Mouse (Mus musculus) CH12.LX (cell line): Measurements from ENCODE around the gene Sbf2. TPM values are rescaled to one million over a fixed set of nuclear protein-coding genes. Genes with fewer than 3 reads are reported as not detected.

Experiments used
- DNase-seq: peaks from one replicate; pipeline ENCODE4 v3.0.0-alpha.2; 2013; ENCODE audit errors: extremely low read depth
- H3K27ac ChIP-seq: 2 replicates; pipeline ENCODE4 v1.5.1; 2012; ENCODE audit warnings: low read depth, mild to moderate bottlenecking, control low read depth, moderate library complexity; ENCODE audit not compliant: insufficient read depth
- H3K27me3 ChIP-seq: replicated peaks from 2 replicates; pipeline ENCODE3; 2012; ENCODE audit warnings: inconsistent platforms
- H3K36me3 ChIP-seq, 2 experiments: replicated peaks in 1 of 2; 2 replicates each; pipeline versions ENCODE3 to v1.6.1; 2012; ENCODE audit warnings: inconsistent platforms in 1 of 2, low read length in 1 of 2, mild to moderate bottlenecking in 1 of 2, mixed read lengths in 1 of 2, moderate library complexity in 1 of 2; ENCODE audit not compliant: control insufficient read depth in 1 of 2, insufficient read depth in 1 of 2
- H3K4me1 ChIP-seq, 2 experiments: 2 replicates each; pipeline ENCODE4 v1.6.1; 2012; ENCODE audit warnings: inconsistent platforms in 1 of 2, moderate library complexity in 1 of 2; ENCODE audit not compliant: insufficient read depth in 2 of 2, control insufficient read depth in 1 of 2
- H3K4me2 ChIP-seq: 2 replicates; pipeline ENCODE4 v1.6.1; 2012; ENCODE audit warnings: low read depth, mild to moderate bottlenecking, control low read depth; ENCODE audit not compliant: poor library complexity, insufficient read depth, severe bottlenecking
- H3K4me3 ChIP-seq, 3 experiments: fragments of 150-350 bp in 1 of 3; sonication (generic) in 1 of 3; replicated peaks in 1 of 3; 2 replicates each; pipeline versions ENCODE3 to v1.5.1; 2011 to 2012; ENCODE audit warnings: low read depth in 2 of 3, low read length in 2 of 3, mild to moderate bottlenecking in 2 of 3, moderate library complexity in 2 of 3, control low read depth in 1 of 3, improper control_type of control experiment in 1 of 3, inconsistent platforms in 1 of 3, mixed read lengths in 1 of 3; ENCODE audit not compliant: poor library complexity in 1 of 3
- H3K79me2 ChIP-seq: replicated peaks from 2 replicates; pipeline ENCODE4 v1.6.1; 2012; ENCODE audit warnings: mild to moderate bottlenecking, moderate library complexity; ENCODE audit not compliant: control insufficient read depth, poor library complexity, insufficient read depth, severe bottlenecking; ENCODE audit errors: extremely low read depth
- H3K9ac ChIP-seq: 2 replicates; pipeline ENCODE4 v1.6.1; 2012; ENCODE audit warnings: low read depth, mild to moderate bottlenecking, control low read depth, moderate library complexity; ENCODE audit not compliant: insufficient read depth
- H3K9me3 ChIP-seq: replicated peaks from 2 replicates; pipeline ENCODE3; 2012; ENCODE audit warnings: low read length, inconsistent platforms, mixed read lengths
- BHLHE40 ChIP-seq: IDR thresholded peaks from 2 replicates; pipeline ENCODE4 v1.6.1; 2011; ENCODE audit warnings: mild to moderate bottlenecking, low read depth, low read length, improper control_type of control experiment
- CHD1 ChIP-seq: IDR thresholded peaks from 2 replicates; pipeline ENCODE4 v1.6.1; 2012; ENCODE audit warnings: low read depth, low read length, improper control_type of control experiment, inconsistent platforms
- CHD2 ChIP-seq: IDR thresholded peaks from 2 replicates; pipeline ENCODE4 v1.6.1; 2011; ENCODE audit warnings: low read length, improper control_type of control experiment
- E2F4 ChIP-seq: IDR thresholded peaks from 2 replicates; pipeline ENCODE4 v1.6.1; 2011; ENCODE audit warnings: low read depth, low read length, improper control_type of control experiment; ENCODE audit not compliant: insufficient replicate concordance
- ELF1 ChIP-seq: IDR thresholded peaks from 2 replicates; pipeline ENCODE4 v1.6.1; 2014; ENCODE audit warnings: low read depth, mild to moderate bottlenecking, inconsistent platforms, low read length, improper control_type of control experiment
- ETS1 ChIP-seq: conservative IDR thresholded peaks from 2 replicates; pipeline ENCODE4 v1.6.1; 2012; ENCODE audit warnings: low read depth, mild to moderate bottlenecking, inconsistent platforms, low read length, improper control_type of control experiment, moderate library complexity
- GABPA ChIP-seq: IDR thresholded peaks from 2 replicates; pipeline ENCODE4 v1.6.1; 2012; ENCODE audit warnings: low read depth, low read length, improper control_type of control experiment, inconsistent platforms; ENCODE audit not compliant: insufficient replicate concordance
- HCFC1 ChIP-seq: IDR thresholded peaks from 2 replicates; pipeline ENCODE4 v1.6.1; 2012; ENCODE audit warnings: low read depth, mild to moderate bottlenecking, inconsistent platforms, low read length, improper control_type of control experiment
- IRF4 ChIP-seq: IDR thresholded peaks from 2 replicates; pipeline ENCODE4 v1.6.1; 2014; ENCODE audit warnings: low read depth, mild to moderate bottlenecking, inconsistent platforms, low read length, improper control_type of control experiment
- JUN ChIP-seq: IDR thresholded peaks from 2 replicates; pipeline ENCODE4 v1.6.1; 2011; ENCODE audit warnings: low read depth, mild to moderate bottlenecking, low read length, improper control_type of control experiment, moderate library complexity; ENCODE audit not compliant: insufficient read depth
- JUND ChIP-seq: conservative IDR thresholded peaks from 2 replicates; pipeline ENCODE4 v1.6.1; 2011; ENCODE audit warnings: low read depth, low read length, improper control_type of control experiment
- KAT2A ChIP-seq: IDR thresholded peaks from 2 replicates; pipeline ENCODE4 v1.6.1; 2012; ENCODE audit warnings: low read length, improper control_type of control experiment, inconsistent platforms; ENCODE audit not compliant: insufficient replicate concordance
- MAFK ChIP-seq: IDR thresholded peaks from 2 replicates; pipeline ENCODE4 v1.6.1; 2011; ENCODE audit warnings: low read length, improper control_type of control experiment; ENCODE audit not compliant: insufficient replicate concordance
- MAX ChIP-seq: IDR thresholded peaks from 2 replicates; pipeline ENCODE4 v1.6.1; 2011; ENCODE audit warnings: low read length, improper control_type of control experiment
- MAZ ChIP-seq: IDR thresholded peaks from 2 replicates; pipeline ENCODE4 v1.6.1; 2012; ENCODE audit warnings: low read depth, mild to moderate bottlenecking, inconsistent platforms, low read length, improper control_type of control experiment, moderate library complexity
- MXI1 ChIP-seq: IDR thresholded peaks from 2 replicates; pipeline ENCODE4 v1.6.1; 2011; ENCODE audit warnings: mild to moderate bottlenecking, low read depth, low read length, improper control_type of control experiment
- NELFE ChIP-seq: IDR thresholded peaks from 2 replicates; pipeline ENCODE4 v1.6.1; 2011; ENCODE audit warnings: low read depth, low read length, improper control_type of control experiment
- NRF1 ChIP-seq: IDR thresholded peaks from 2 replicates; pipeline ENCODE4 v1.6.1; 2014; ENCODE audit warnings: low read depth, mild to moderate bottlenecking, inconsistent platforms, low read length, improper control_type of control experiment, moderate library complexity
- POLR2A ChIP-seq: IDR thresholded peaks from 2 replicates; pipeline ENCODE4 v1.6.1; 2011; ENCODE audit warnings: low read depth, mild to moderate bottlenecking, improper control_type of control experiment, low read length
- POLR2AphosphoS2 ChIP-seq: IDR thresholded peaks from 2 replicates; pipeline ENCODE4 v1.6.1; 2011; ENCODE audit warnings: low read depth, low read length, improper control_type of control experiment
- RCOR1 ChIP-seq: conservative IDR thresholded peaks from 2 replicates; pipeline ENCODE4 v1.6.1; 2012; ENCODE audit warnings: low read depth, mild to moderate bottlenecking, inconsistent platforms, low read length, improper control_type of control experiment
- TBP ChIP-seq: conservative IDR thresholded peaks from 2 replicates; pipeline ENCODE4 v1.6.1; 2011; ENCODE audit warnings: low read depth, low read length, improper control_type of control experiment
- TCF12 ChIP-seq: IDR thresholded peaks from 2 replicates; pipeline ENCODE4 v1.6.1; 2014; ENCODE audit warnings: low read depth, mild to moderate bottlenecking, inconsistent platforms, low read length, improper control_type of control experiment
- USF2 ChIP-seq: conservative IDR thresholded peaks from 2 replicates; pipeline ENCODE4 v1.6.1; 2011; ENCODE audit warnings: low read depth, low read length, improper control_type of control experiment
- ZC3H11A ChIP-seq: IDR thresholded peaks from 2 replicates; pipeline ENCODE4 v1.6.1; 2012; ENCODE audit warnings: low read depth, mild to moderate bottlenecking, inconsistent platforms, low read length, improper control_type of control experiment
- ZKSCAN1 ChIP-seq: IDR thresholded peaks from 2 replicates; pipeline ENCODE4 v1.6.1; 2012; ENCODE audit warnings: low read depth, inconsistent platforms, low read length, improper control_type of control experiment, borderline replicate concordance
- ZMIZ1 ChIP-seq: IDR thresholded peaks from 2 replicates; pipeline ENCODE4 v1.6.1; 2012; ENCODE audit warnings: low read depth, mild to moderate bottlenecking, inconsistent platforms, low read length, improper control_type of control experiment
- dilution Hi-C: fragments of 300-500 bp; cut with MboI; formaldehyde crosslinking; loops from 2 replicates; pipeline ENCODE4 v1.14.3; 2020; ENCODE audit warnings: low sequenced_read_pairs; ENCODE audit not compliant: extremely low pct_unique_long_range_greater_than_20kb, extremely low pct_ligation_motif_present
- in situ Hi-C: fragments of 300-500 bp; cut with MboI; formaldehyde crosslinking; loops from 3 replicates; pipeline ENCODE4 v1.14.3; 2019; ENCODE audit warnings: low sequenced_read_pairs, low pct_ligation_motif_present, low pct_unique_long_range_greater_than_20kb, mixed read lengths
- polyA plus RNA-seq: library from polyadenylated mRNA; unstranded; fragments of >175 nt; gene quantifications from 2 replicates; pipeline ENCODE4 v1.2.1, GENCODE M21; 2012; ENCODE audit warnings: low read depth; ENCODE audit not compliant: insufficient read length
- total RNA-seq, 2 experiments: library from RNA; depleted of rRNA; stranded (reverse); fragments of 300-350 nt in 1 of 2; fragments of >200 nt in 1 of 2; gene quantifications; 2 replicates each; pipeline ENCODE4 v1.2.3; 2012 to 2014

Sbf2 gene
- total and polyA plus RNA-seq, 3 experiments, result 9.5 to 21.5 (median 11.4) TPM

- no peaks in the 10 kb centered on the region for H3K9me3 ChIP-seq
- dilution Hi-C loops (no loop called here), in situ Hi-C loops (no loop called here)
- TF ChIP-seq MAX (no peak), TCF12 (no peak), ZKSCAN1 (no peak), JUND (no peak), KAT2A (no peak), CHD1 (no peak), ETS1 (no peak), ZMIZ1 (no peak), HCFC1 (no peak), MXI1 (no peak), POLR2AphosphoS2 (no peak), TBP (no peak), GABPA (no peak), NELFE (no peak), ZC3H11A (no peak), NRF1 (no peak), MAZ (no peak), BHLHE40 (no peak)
- H3K27me3 ChIP-seq, result no peaks in the 10 kb centered on the region
- no peaks in the 10 kb centered on the region for H3K36me3 ChIP-seq
- no peak overlapping the region for H3K9ac ChIP-seq
- no peak for DNase-seq
- H3K4me2 ChIP-seq, result no peak overlapping the region
- H3K4me3 ChIP-seq, result no peak overlapping the region
- H3K27ac ChIP-seq, result no peak overlapping the region
- H3K79me2 ChIP-seq, result no peaks in the 10 kb centered on the region
- H3K4me1 ChIP-seq, result no peaks in the 10 kb centered on the region
Observed at GRCm38 (mm10) chr7:110543341-110543740, 71.4 kb downstream of the Sbf2 start.

DNA sequence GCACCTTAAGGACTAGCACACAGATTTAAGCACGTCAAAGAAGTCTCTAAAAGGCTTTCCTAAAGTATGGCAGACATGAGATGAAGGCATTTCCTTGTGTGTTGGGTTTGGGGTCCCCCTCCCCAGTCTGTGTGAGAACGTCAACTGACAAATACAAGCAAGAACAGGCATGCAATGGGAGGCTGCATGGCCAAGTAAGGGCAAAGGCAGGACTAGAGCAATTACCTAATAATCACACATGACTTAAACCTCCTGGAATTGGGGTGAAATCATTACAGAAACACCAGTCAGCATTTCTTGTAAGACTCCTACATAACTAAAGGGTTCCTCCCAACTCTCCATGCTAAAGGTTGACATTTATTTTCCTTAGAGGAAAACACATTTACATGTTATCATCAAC, 75.5 kb downstream of the Sbf2 start:
- DNase-seq, result no peak
- Histone ChIP-seq H3K9me3 (no peaks in the 10 kb centered on the region), H3K4me3 (no peak overlapping the region), H3K27me3 (no peaks in the 10 kb centered on the region), H3K36me3 (no peaks in the 10 kb centered on the region), H3K9ac (no peak overlapping the region), H3K79me2 (no peaks in the 10 kb centered on the region), H3K4me1 (no peaks in the 10 kb centered on the region), H3K4me2 (no peak overlapping the region), H3K27ac (no peak overlapping the region)
- dilution Hi-C loops (no loop called here), in situ Hi-C loops (no loop called here)
- TF ChIP-seq POLR2A, result no peak
- TF ChIP-seq ZKSCAN1, result no peak
- no peak for TF ChIP-seq JUN
- no peak for TF ChIP-seq E2F4
- TF ChIP-seq IRF4, result no peak
- TF ChIP-seq ZC3H11A, result no peak
- no peak for TF ChIP-seq MAFK
- TF ChIP-seq HCFC1, result no peak
- no peak for TF ChIP-seq ETS1
- no peak for TF ChIP-seq RCOR1
- TF ChIP-seq CHD1, result no peak
- TF ChIP-seq NELFE, result no peak
- TF ChIP-seq KAT2A, result no peak
- no peak for TF ChIP-seq CHD2
- no peak for TF ChIP-seq ELF1
- TF ChIP-seq USF2, result no peak
